Mouse (Mus musculus) ES-Bruce4 (cell line): ENCODE data around the gene Txn2.

Experiments used
- CTCF ChIP-seq: IDR thresholded peaks from one replicate; pipeline ENCODE4 v1.8.1; 2011; ENCODE audit warnings: low read depth, low read length
- POLR2A ChIP-seq: IDR thresholded peaks from one replicate; pipeline ENCODE4 v1.8.1; 2011; ENCODE audit warnings: low read length; ENCODE audit not compliant: insufficient read depth

DNA sequence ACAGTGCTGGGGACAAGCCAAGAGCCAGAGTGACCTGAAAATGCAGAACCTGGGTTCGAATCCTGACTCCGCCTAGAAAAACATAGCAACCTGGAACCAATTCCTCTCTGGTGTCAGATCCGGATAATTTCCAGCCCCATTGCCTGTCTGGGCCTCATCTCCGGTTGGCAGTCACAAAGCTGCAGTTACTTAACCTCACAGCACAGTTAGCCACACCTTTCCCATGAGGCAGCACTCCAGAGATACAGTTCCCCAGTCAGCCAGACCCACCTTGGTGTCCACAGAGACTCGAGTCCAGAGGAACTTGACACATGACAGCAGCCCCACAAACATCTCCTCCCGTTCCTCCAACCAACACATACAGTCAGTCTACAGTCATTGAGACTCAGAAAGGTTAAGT, 43.6 kb downstream of the Txn2 start:
- TF ChIP-seq POLR2A (no peak), CTCF (no peak)
